Mouse (Mus musculus): ENCODE results near the gene Proser2.
"Not testable (repeated sequence)": the region's sequence is repeated elsewhere in the genome, so short reads cannot be mapped to it uniquely, and the experiment has no call there.

Proser2 gene

GRCm38 (mm10) chr2:6128881-6129280, 1.1 kb downstream of the Proser2 start:
- DNase-seq (ENCODE audit: low spot score), result no peak

- DNase-seq (ENCODE audit: low spot score), result no peak
Observed at GRCm38 (mm10) chr2:6128136-6128805, 1.7 kb downstream of the Proser2 start.

- DNase-seq (ENCODE audit: low spot score), result no peak
Observed at GRCm38 (mm10) chr2:6123046-6123445, 7.0 kb downstream of the Proser2 start.

GRCm38 (mm10) chr2:6121091-6121490, 8.9 kb downstream of the Proser2 start:
- no peak for DNase-seq (ENCODE audit: low spot score)

DNA sequence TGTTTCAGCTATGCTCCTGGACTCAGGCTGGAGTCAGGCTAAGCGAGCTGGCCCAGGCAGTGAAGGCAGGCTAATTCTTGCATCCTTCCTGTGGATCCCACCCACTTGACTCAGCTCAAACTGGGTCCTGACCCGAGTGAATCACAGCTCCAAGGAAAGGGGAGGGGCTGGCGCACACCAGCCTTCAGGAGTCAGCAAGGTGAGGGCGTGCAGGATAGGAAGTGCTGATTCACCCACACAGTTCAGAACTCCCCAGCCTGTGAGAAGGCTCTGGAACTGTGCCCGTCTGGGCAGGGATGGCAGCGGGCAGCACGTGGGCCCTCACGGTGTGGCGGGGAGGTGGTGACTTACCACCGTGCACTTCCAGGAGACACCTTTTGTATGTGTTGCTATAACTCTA, 11.8 kb downstream of the Proser2 start:
- DNase-seq (ENCODE audit: low spot score), result no peak

DNA sequence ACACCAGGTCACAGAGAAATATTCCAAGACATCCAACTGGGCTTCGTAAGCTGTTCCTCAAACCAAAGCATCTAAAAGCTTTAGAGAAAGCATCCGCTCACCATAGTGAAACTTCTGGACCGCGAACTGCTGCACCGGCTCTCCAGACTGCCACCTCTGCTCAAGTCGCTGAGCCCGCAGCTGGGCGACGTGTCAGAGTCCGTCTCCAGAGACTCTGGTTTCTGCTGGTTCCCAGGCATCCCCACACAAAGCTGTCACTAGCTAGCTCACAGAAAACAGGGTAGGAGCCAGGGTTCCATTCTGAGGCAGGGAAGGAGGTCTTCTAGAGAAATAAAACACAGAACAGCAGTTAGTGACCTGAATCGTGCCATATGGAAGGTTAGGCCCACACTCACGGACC, 16.2 kb downstream of the Proser2 start:
- no peak for DNase-seq (ENCODE audit: low spot score)

DNA sequence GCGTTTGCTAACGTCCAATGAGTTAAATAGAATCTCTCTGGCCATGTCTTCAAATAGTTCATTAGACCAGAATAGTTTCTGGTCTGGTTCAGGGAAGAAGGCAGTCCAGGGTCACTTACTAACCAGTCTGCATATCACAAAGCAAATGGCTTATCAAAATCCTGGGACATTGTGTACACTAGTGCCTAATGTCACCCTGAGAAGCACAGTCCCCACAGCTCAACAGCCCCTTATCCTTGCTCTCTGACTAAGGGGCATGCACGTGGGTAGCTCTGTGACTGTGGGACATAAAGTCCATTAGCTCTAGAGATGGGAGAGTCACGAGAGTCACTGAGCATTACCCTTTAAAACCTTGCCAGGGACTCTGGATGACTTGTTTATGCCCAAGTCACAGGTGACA, 17.4 kb downstream of the Proser2 start:
- DNase-seq (ENCODE audit: low spot score), result no peak

DNA sequence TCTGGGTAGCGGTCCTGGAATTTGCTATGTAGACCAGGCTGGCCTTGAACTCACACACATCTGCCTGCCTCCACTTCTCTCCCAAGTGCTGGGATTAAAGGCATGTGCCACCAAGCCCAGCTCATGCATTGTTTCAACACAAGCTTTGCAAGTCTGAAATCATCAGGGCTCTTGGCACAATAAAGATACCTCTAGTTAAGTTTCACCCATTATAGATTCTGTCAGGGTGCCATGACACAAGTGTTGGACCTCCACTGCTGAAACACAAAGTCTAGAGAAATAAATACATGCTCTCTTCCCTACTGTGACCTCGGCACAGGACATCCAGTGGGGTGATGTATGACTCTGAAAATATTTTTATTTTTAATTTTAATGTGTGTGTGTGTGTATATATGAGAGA, 24.6 kb downstream of the Proser2 start:
- DNase-seq (ENCODE audit: low spot score), result no peak

DNA sequence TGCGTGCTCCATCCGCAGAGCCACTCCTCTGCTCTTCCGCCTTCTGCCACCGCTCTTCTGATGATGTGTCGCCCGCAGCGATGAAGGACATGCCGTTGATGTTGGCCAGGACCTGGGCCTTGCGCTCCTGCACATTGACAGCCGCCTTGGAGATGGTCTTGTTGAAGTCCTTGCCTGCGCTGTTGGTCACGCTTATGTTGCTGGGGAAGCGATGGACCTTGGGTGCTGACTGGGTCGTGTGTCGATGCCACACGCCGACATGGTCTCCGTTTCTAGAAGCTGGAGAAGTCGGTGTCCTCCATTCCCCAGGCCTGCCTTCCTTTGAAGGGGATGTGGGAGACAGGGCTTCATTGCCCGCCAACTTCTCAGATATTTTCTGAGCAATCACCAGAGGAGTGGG, 29.3 kb downstream of the Proser2 start:
- no peak for DNase-seq (ENCODE audit: low spot score)

- DNase-seq (ENCODE audit: low spot score), result no peak
Observed at GRCm38 (mm10) chr2:6100027-6100749, 29.8 kb downstream of the Proser2 start.

- no peak for DNase-seq (ENCODE audit: low spot score)
Observed at GRCm38 (mm10) chr2:6099443-6099842, 30.6 kb downstream of the Proser2 start.

- no peak for DNase-seq (ENCODE audit: low spot score)
Observed at GRCm38 (mm10) chr2:6098924-6099323, 31.1 kb downstream of the Proser2 start.

- no peak for DNase-seq (ENCODE audit: low spot score)
Observed at GRCm38 (mm10) chr2:6097113-6097716, 32.8 kb downstream of the Proser2 start.

DNA sequence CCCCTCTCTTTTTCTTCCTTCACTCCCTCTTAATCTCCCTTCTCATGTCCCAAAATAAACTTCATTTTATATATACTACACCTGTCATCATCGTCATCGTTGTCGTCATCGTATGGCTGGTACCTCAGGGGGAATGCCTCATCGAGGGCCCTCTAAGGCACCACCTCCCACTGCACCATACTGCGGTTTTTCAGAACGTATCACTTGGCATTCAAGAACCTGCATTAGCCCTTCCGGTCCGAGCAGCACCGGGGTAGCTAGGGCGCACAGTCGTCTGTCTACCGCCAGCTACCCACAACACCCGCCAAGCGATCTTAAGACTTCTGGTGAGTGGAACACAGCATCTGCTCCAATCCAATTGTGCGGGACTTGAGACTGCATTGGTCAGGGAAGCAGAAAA, 40.1 kb downstream of the Proser2 start:
- not testable (repeated sequence) for DNase-seq (ENCODE audit: low spot score)

DNA sequence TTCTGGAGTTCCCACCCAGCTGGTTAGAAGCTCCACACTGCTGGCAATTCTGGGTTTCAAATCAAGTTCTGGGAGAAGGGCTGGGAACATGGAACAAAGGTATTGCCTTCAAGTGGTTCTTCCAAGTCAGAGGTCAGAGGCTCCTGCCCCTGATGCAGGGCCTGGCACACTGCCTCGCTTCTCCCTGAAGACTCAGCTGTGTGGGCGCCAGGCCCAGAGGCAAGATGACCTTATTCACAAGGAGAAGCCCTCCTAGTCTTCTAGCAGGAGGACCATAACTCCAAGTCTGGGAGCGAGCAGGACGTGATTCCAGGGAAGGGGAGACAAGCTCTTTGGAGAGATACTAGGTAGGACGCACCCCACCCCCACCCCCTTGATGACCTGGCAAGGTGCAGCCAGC, 42.9 kb downstream of the Proser2 start:
- no peak for DNase-seq (ENCODE audit: low spot score)

DNA sequence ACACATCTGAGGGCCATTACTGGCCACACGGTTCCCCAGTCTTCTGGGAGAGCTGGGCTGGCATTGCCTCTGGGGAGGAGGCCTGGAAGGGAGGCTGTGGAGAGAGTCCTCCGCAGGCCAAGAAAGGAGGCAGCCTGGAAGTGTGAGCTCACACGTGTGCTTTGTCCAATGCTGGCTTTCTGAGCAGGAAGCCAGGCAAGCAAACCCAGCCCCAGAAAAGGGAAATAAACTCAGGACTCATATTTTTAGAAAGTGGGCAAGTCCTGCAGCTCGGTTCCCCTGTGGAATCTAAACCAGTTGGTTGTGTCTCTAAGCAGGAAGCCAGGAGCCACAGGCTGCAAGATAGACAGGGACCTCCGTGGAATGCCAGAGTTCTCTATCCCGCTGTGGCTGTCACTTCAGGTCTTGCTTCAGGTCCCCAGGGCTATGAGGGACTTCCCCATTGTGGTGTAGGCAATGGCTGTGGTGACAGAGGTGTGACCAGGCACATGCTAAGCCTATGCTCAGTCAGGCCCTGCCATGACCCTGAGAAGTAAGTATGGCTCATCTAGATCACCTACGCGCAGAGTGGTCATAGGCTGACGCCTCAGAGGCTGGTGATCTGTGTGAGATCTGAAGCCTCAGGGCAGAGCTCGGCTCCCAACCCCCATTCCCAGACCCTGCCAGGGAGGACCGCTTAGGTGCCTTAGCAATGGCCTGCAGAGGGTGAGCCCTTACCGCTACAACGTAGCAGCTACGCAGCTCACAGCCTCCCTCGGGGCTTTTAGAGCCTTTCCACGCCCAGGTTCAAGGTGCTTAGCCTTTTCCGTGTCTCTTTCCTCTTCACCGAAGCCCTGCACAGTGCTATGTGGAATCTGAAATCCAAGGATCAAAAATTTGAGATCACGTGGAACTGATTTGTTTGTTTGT, 44.1 kb downstream of the Proser2 start:
- DNase-seq (ENCODE audit: low spot score), result no peak

DNA sequence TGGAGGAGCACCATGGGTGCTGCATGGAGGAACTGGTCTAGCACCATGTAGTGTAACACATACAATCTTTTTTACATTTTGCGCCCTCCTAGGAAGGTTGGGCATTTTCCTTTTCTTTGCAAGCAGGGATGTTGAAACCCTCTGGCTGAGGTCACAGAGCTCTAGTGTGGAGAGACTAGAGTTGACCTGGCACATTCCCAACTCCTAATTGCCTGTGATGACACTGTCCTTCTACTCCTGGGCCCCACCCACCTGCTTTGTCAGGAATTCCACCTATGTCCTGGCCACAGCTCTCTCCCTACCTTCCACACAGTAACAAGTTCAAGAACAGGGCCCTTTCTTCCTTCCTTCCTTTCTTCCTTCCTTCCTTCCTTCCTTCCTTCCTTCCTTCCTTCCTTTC, 46.3 kb downstream of the Proser2 start:
- no peak for DNase-seq (ENCODE audit: low spot score)

DNA sequence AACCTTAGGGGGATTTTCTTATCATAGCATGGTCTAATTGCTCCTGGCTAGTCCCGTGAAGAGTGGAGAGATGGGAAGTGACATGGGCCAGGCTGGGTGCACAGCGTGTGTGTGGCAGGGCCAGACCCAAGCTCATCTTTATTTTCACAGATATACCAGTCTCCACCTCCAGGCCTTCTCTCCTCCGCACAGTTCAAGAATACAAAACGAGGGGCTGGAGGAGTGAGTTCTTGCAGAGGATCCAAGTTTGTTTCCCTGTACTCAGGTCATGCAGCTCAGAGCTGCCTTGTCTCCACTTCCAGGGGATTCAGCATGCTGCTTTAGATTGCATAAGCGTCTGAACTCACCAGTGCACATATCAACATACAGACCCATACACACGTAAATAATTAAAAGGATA, 47.4 kb downstream of the Proser2 start:
- no peak for DNase-seq (ENCODE audit: low spot score)

DNA sequence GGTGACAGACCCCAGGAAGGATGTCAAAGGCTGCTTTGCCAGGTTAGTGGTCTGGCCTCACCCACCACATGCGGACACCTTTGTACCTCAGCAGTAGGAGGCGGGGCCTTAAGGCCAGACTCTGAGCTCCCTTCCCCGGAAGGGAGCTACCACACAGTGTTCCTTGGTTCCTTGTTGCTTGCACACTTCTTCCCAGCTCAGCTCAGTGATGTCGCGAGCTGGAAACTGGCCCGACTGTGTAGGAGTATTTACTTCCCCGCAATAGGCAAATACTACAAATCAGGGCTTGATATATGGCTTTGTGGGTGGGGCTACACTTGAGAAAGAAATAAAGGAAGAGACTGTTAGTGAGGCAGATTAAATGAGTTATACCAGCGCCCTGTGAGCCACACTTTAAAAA, 48.9 kb downstream of the Proser2 start:
- DNase-seq (ENCODE audit: low spot score), result no peak

DNA sequence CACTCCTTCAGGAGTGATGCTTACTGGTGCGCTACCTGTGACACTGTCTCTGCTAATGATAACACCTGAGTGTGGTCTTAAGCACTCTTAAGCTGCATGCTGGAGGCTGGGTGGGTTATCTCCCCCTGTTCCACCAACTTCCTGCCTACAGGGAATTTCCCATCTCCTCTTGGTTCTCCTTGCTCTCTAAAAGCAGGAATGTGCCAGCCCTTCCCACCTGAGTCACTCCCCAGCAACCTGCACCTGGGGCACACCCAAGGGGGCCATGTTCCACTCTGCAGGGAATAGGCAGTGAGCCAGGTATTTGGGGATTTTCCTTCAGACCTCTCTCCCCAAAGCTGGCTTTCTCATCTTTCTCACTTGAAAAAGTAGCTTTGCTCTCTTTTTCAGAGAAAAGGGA, 50.0 kb downstream of the Proser2 start:
- no peak for DNase-seq (ENCODE audit: low spot score)

- DNase-seq (ENCODE audit: low spot score), result no peak
Observed at GRCm38 (mm10) chr2:6075530-6075896, 54.5 kb downstream of the Proser2 start.

DNA sequence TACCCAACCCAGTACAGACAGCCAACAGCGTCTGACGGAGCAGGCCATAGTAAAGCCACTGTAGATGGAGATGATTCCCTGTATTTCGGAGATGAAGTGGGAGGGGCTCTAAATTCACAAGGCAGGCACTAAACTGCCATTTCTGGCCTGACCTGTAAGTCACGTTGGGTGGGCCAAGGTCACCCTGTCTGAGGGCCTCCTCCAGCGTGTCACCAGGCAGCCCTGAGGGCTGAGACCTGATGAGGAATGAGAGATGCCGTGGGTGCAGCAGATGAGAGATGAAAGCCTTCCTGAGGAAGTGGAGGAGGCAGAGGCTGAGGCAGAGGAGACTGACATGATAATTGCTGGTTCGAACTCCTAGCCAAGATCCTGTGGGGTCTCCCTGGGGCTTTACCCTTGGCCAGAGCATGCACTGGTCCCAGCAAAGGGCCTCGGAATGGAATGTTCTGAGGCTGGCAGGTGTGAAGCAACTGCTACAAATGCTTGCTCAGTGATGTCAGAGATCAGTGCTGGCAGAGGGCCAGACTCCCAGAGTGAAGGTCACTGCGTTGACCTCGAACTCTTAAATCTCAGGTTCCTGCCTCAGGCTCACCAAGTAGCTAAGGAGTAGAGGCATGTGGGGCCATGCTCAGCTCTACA, 55.0 kb downstream of the Proser2 start:
- DNase-seq (ENCODE audit: low spot score), result no peak

All from left cerebral cortex, adult 11 months (tissue).